Mouse (Mus musculus): ENCODE measurements around the gene Faxc. TPM values are rescaled to one million over a fixed set of nuclear protein-coding genes. Genes with fewer than 3 reads are reported as not detected.

Gene Faxc
- 0.42 TPM in 1 of 2 replicates, not detected in the other for polyA plus RNA-seq (2012; ENCODE audit: insufficient read depth, insufficient read length, missing spikeins)

GRCm38 (mm10) chr4:21930971-21931771, at the start of gene Faxc:
TSS of gene Faxc (plus strand) at chr4:21931329.
- Histone ChIP-seq H3K4me1 (ENCODE audit: control insufficient read depth, insufficient read depth, insufficient read length, low read length) (no peaks in the 10 kb centered on the region), H3K4me3 (ENCODE audit: insufficient read depth, low read depth, low read length) (peak within 1 kb of the TSS; percentile 67), H3K27ac (replicated peaks; ENCODE audit: low read depth, low read length) (no peak within 1 kb of the TSS)

- H3K4me1 ChIP-seq (ENCODE audit: control insufficient read depth, insufficient read depth, insufficient read length, low read length), result peaks cover 3% of the 10 kb centered on the region; the same call in 1 of the 2 replicates
- H3K27ac ChIP-seq (replicated peaks; ENCODE audit: low read depth, low read length), result no peak overlapping the region
- no peak overlapping the region for H3K4me3 ChIP-seq (ENCODE audit: insufficient read depth, low read depth, low read length)
Observed at GRCm38 (mm10) chr4:21882806-21883205, 48.3 kb upstream of the Faxc start.

- H3K4me3 ChIP-seq (ENCODE audit: insufficient read depth, low read depth, low read length), result no peak overlapping the region
- H3K4me1 ChIP-seq (ENCODE audit: control insufficient read depth, insufficient read depth, insufficient read length, low read length), result peaks cover 2% of the 10 kb centered on the region; the same call in 1 of the 2 replicates
- H3K27ac ChIP-seq (replicated peaks; ENCODE audit: low read depth, low read length), result no peak overlapping the region
Observed at GRCm38 (mm10) chr4:21885831-21886230, 45.3 kb upstream of the Faxc start.

GRCm38 (mm10) chr4:21931772-21932630, 872 bp downstream of the Faxc start:
- H3K4me1 ChIP-seq (ENCODE audit: control insufficient read depth, insufficient read depth, insufficient read length, low read length), result no peaks in the 10 kb centered on the region
- no peak overlapping the region for H3K27ac ChIP-seq (replicated peaks; ENCODE audit: low read depth, low read length)
- peak overlapping the region; percentile 67 for H3K4me3 ChIP-seq (ENCODE audit: insufficient read depth, low read depth, low read length)

GRCm38 (mm10) chr4:21935378-21935777, 4.2 kb downstream of the Faxc start:
- no peak overlapping the region for H3K4me3 ChIP-seq (ENCODE audit: insufficient read depth, low read depth, low read length)
- H3K4me1 ChIP-seq (ENCODE audit: control insufficient read depth, insufficient read depth, insufficient read length, low read length), result no peaks in the 10 kb centered on the region
- no peak overlapping the region for H3K27ac ChIP-seq (replicated peaks; ENCODE audit: low read depth, low read length)

GRCm38 (mm10) chr4:21936424-21936823, 5.3 kb downstream of the Faxc start:
- Histone ChIP-seq H3K27ac (replicated peaks; ENCODE audit: low read depth, low read length) (no peak overlapping the region), H3K4me1 (ENCODE audit: control insufficient read depth, insufficient read depth, insufficient read length, low read length) (no peaks in the 10 kb centered on the region), H3K4me3 (ENCODE audit: insufficient read depth, low read depth, low read length) (no peak overlapping the region)

- Histone ChIP-seq H3K4me3 (ENCODE audit: insufficient read depth, low read depth, low read length) (no peak overlapping the region), H3K4me1 (ENCODE audit: control insufficient read depth, insufficient read depth, insufficient read length, low read length) (no peaks in the 10 kb centered on the region), H3K27ac (replicated peaks; ENCODE audit: low read depth, low read length) (no peak overlapping the region)
Observed at GRCm38 (mm10) chr4:21937890-21938289, 6.8 kb downstream of the Faxc start.

GRCm38 (mm10) chr4:21944672-21945071, 13.5 kb downstream of the Faxc start:
- Histone ChIP-seq H3K27ac (replicated peaks; ENCODE audit: low read depth, low read length) (no peak overlapping the region), H3K4me3 (ENCODE audit: insufficient read depth, low read depth, low read length) (no peak overlapping the region)

GRCm38 (mm10) chr4:21951444-21951843, 20.3 kb downstream of the Faxc start:
- no peak overlapping the region for H3K27ac ChIP-seq (replicated peaks; ENCODE audit: low read depth, low read length)

More at GRCm38 (mm10) chr4:21944672-21945071, 13.5 kb downstream of the Faxc start:
- H3K4me1 ChIP-seq (ENCODE audit: control insufficient read depth, insufficient read depth, insufficient read length, low read length), result no peaks in the 10 kb centered on the region

GRCm38 (mm10) chr4:21952255-21952654, 21.1 kb downstream of the Faxc start:
- Histone ChIP-seq H3K4me1 (ENCODE audit: control insufficient read depth, insufficient read depth, insufficient read length, low read length) (no peaks in the 10 kb centered on the region), H3K27ac (replicated peaks; ENCODE audit: low read depth, low read length) (no peak overlapping the region), H3K4me3 (ENCODE audit: insufficient read depth, low read depth, low read length) (no peak overlapping the region)

More at GRCm38 (mm10) chr4:21951444-21951843, 20.3 kb downstream of the Faxc start:
- H3K4me3 ChIP-seq (ENCODE audit: insufficient read depth, low read depth, low read length), result no peak overlapping the region
- H3K4me1 ChIP-seq (ENCODE audit: control insufficient read depth, insufficient read depth, insufficient read length, low read length), result no peaks in the 10 kb centered on the region

- Histone ChIP-seq H3K4me3 (ENCODE audit: insufficient read depth, low read depth, low read length) (no peak overlapping the region), H3K4me1 (ENCODE audit: control insufficient read depth, insufficient read depth, insufficient read length, low read length) (no peaks in the 10 kb centered on the region), H3K27ac (replicated peaks; ENCODE audit: low read depth, low read length) (no peak overlapping the region)
Observed at GRCm38 (mm10) chr4:21957570-21958321, 26.6 kb downstream of the Faxc start.

- Histone ChIP-seq H3K4me3 (ENCODE audit: insufficient read depth, low read depth, low read length) (no peak overlapping the region), H3K4me1 (ENCODE audit: control insufficient read depth, insufficient read depth, insufficient read length, low read length) (no peaks in the 10 kb centered on the region), H3K27ac (replicated peaks; ENCODE audit: low read depth, low read length) (no peak overlapping the region)
Observed at GRCm38 (mm10) chr4:21971949-21972348, 40.8 kb downstream of the Faxc start.

GRCm38 (mm10) chr4:21974126-21974525, 43.0 kb downstream of the Faxc start:
- no peak overlapping the region for H3K4me3 ChIP-seq (ENCODE audit: insufficient read depth, low read depth, low read length)
- no peak overlapping the region for H3K27ac ChIP-seq (replicated peaks; ENCODE audit: low read depth, low read length)
- no peaks in the 10 kb centered on the region for H3K4me1 ChIP-seq (ENCODE audit: control insufficient read depth, insufficient read depth, insufficient read length, low read length)

- H3K4me3 ChIP-seq (ENCODE audit: insufficient read depth, low read depth, low read length), result no peak overlapping the region
- no peaks in the 10 kb centered on the region for H3K4me1 ChIP-seq (ENCODE audit: control insufficient read depth, insufficient read depth, insufficient read length, low read length)
- H3K27ac ChIP-seq (replicated peaks; ENCODE audit: low read depth, low read length), result no peak overlapping the region
Observed at GRCm38 (mm10) chr4:21980471-21980870, 49.3 kb downstream of the Faxc start.

GRCm38 (mm10) chr4:21982449-21982848, 51.3 kb downstream of the Faxc start:
- H3K4me1 ChIP-seq (ENCODE audit: control insufficient read depth, insufficient read depth, insufficient read length, low read length), result no peaks in the 10 kb centered on the region
- H3K4me3 ChIP-seq (ENCODE audit: insufficient read depth, low read depth, low read length), result no peak overlapping the region

More at GRCm38 (mm10) chr4:21982449-21982848, 51.3 kb downstream of the Faxc start:
- no peak overlapping the region for H3K27ac ChIP-seq (replicated peaks; ENCODE audit: low read depth, low read length)

Data from brown adipose tissue, adult 24 weeks (tissue).